Mouse (Mus musculus): Measurements from ENCODE around the gene Dph6.

- TF ChIP-seq TAL1 (IDR thresholded peaks at IDR 0.05; ENCODE audit: low read length) (no peak), GATA1 (IDR thresholded peaks at IDR 0.05; ENCODE audit: low read length) (no peak)
Measured at GRCm38 (mm10) chr2:114542325-114542724, 112.4 kb downstream of the Dph6 start.
